Mouse (Mus musculus) Patski (cell line): ENCODE measurements around the gene Aldh1a3. TPM values are rescaled to one million over a fixed set of nuclear protein-coding genes. Genes with fewer than 3 reads are reported as not detected.

Experiments
- ATAC-seq: fragments of 100-300 bp; one replicate; pipeline ENCODE4 v1.8.0; 2021
- CTCF ChIA-PET: fragments of 350-600 bp; sonication (Branson Sonifier 250); formaldehyde crosslinking; loops from one replicate; lab custom pipeline; 2022; ENCODE audit warnings: inconsistent platforms; lab: Charles Lee
- POLR2A ChIA-PET: fragments of 350-600 bp; sonication (Branson Sonifier 250); formaldehyde crosslinking; loops from one replicate; lab custom pipeline; 2022; ENCODE audit warnings: antibody characterized with exemption, inconsistent platforms; lab: Charles Lee
- DNase-seq: peaks from one replicate; pipeline ENCODE4 v3.0.0-alpha.2; 2011; ENCODE audit warnings: low read depth, low spot score
- H3K27me3 ChIP-seq: fragments of 371-371 bp; one replicate; pipeline ENCODE4 v1.5.1; 2021
- CTCF ChIP-seq: fragments of 100-300 bp; IDR thresholded peaks from one replicate; pipeline ENCODE4 v1.5.1; 2021
- in situ Hi-C: fragments of 300-500 bp; cut with MboI; formaldehyde crosslinking; loops from 3 replicates; pipeline ENCODE4 v1.11.1; 2018; ENCODE audit warnings: low pct_unique_long_range_greater_than_20kb, mixed read lengths
- polyA plus RNA-seq: library from polyadenylated mRNA; unstranded; gene quantifications from one replicate; pipeline ENCODE4 v1.2.3, GENCODE M21; 2021

The Aldh1a3 gene
- 0.37 TPM for polyA plus RNA-seq

- ATAC-seq (no peak), DNase-seq (no peak)
- POLR2A ChIA-PET: no interaction called here
- H3K27me3 ChIP-seq: peaks cover 5% of the 10 kb centered on the region
- TF ChIP-seq CTCF: no peak
- in situ Hi-C loops: no loop called here
- CTCF ChIA-PET: interaction anchor here (1.2 to 1.5 kb wide), 3 partner anchors 10 to 20 kb away, joined by 3 to 6 read pairs (median 4); no protein-coding TSS in a partner anchor
These were observed at the start of gene Aldh1a3 for GRCm38 (mm10) chr7:66427437-66428161. TSS of gene Aldh1a3 (minus strand) at chr7:66427517.

- no peak for ATAC-seq
- DNase-seq: no peak
- POLR2A ChIA-PET: no interaction called here
- in situ Hi-C loops: loop anchor here (5.0 kb wide), 1 partner anchor 106 kb away; no protein-coding TSS in a partner anchor
- no peak for TF ChIP-seq CTCF
- CTCF ChIA-PET: no interaction called here
- no peaks in the 10 kb centered on the region for H3K27me3 ChIP-seq
These were observed 49.0 kb upstream of the Aldh1a3 start for GRCm38 (mm10) chr7:66476289-66476688.

DNA sequence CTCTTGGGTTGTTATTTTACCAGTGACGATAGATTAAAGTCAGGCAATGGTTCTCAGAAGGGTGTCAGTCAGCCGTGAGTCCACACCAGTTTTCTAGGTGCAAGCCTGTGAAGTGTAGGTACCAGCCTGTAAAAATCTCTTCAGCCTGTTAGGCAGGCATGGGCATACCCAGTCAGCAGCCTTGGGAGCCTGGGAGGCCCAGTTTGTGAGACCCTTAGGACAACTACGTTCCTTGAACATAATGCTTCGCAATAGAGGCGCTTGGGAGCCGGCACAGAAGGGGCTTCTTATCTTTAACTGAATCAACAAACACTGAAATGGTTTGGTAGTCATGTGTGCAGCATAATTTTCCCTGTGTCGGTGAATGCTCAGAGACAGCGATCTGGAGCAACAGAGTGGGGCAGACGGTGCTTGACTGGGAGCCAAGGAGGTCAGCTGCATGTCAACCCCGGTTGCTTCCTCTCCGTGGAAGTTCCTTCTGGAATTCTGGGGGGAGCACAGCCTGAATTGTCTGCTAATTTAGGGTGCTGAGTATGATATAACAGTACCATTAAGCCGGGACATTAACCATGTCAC is 44.4 kb upstream of the Aldh1a3 start:
- CTCF ChIA-PET: interaction anchor here (1.1 kb wide), 1 partner anchor 11 kb away, joined by 3 read pairs; no protein-coding TSS in a partner anchor
- H3K27me3 ChIP-seq: no peaks in the 10 kb centered on the region
- in situ Hi-C loops: no loop called here
- ATAC-seq (no peak), DNase-seq (no peak)
- TF ChIP-seq CTCF: no peak
- POLR2A ChIA-PET: interaction anchor here (0.6 kb wide), 1 partner anchor 36 kb away, joined by 3 read pairs; no protein-coding TSS in a partner anchor

- TF ChIP-seq CTCF: no peak
- ChIA-PET POLR2A (no interaction called here), CTCF (interaction anchor here (1.7 kb wide), 1 partner anchor 12 kb away, joined by 6 read pairs; no protein-coding TSS in a partner anchor)
- no peak for DNase-seq
- ATAC-seq: no peak
- in situ Hi-C loops: no loop called here
- H3K27me3 ChIP-seq: no peaks in the 10 kb centered on the region
These were observed 39.3 kb upstream of the Aldh1a3 start for GRCm38 (mm10) chr7:66466641-66467040.

DNA sequence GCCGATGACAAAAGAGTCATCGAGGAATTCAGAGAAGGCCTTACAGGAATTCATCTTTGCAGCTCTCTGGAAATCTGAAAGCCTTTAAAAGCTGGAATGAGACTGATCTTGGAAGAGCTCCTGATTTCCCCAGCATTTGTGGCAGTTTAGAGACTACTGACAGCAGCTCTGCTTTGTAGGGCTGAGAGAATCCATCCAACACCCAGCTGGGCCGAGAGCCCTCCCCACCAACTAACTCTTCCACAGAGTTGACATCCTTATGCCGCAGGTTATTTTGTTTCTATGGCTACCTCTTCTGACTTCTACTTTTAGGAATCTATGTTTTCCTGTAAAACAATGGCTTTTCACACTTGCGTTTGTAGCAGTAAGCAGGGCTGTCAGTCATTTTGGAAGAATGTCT is 37.9 kb upstream of the Aldh1a3 start:
- ATAC-seq (no peak), DNase-seq (no peak)
- ChIA-PET CTCF (interaction anchor here (1.5 to 1.7 kb wide), 2 partner anchors 11 to 29 kb away, joined by 3 to 6 read pairs; no protein-coding TSS in a partner anchor), POLR2A (no interaction called here)
- TF ChIP-seq CTCF: no peak
- H3K27me3 ChIP-seq: no peaks in the 10 kb centered on the region
- in situ Hi-C loops: no loop called here

- ATAC-seq: no peak
- H3K27me3 ChIP-seq: no peaks in the 10 kb centered on the region
- no peak for TF ChIP-seq CTCF
- in situ Hi-C loops: no loop called here
- no peak for DNase-seq
- ChIA-PET POLR2A (no interaction called here), CTCF (interaction anchor here (1.0 to 1.2 kb wide), 2 partner anchors 12 to 16 kb away, joined by 3 read pairs; no protein-coding TSS in a partner anchor)
These were observed 35.8 kb upstream of the Aldh1a3 start for GRCm38 (mm10) chr7:66463081-66463480.

- in situ Hi-C loops: no loop called here
- TF ChIP-seq CTCF: no peak
- H3K27me3 ChIP-seq: no peaks in the 10 kb centered on the region
- ATAC-seq: no peak
- POLR2A ChIA-PET: no interaction called here
- no peak for DNase-seq
- CTCF ChIA-PET: no interaction called here
These were observed 24.4 kb upstream of the Aldh1a3 start for GRCm38 (mm10) chr7:66451622-66452295.

DNA sequence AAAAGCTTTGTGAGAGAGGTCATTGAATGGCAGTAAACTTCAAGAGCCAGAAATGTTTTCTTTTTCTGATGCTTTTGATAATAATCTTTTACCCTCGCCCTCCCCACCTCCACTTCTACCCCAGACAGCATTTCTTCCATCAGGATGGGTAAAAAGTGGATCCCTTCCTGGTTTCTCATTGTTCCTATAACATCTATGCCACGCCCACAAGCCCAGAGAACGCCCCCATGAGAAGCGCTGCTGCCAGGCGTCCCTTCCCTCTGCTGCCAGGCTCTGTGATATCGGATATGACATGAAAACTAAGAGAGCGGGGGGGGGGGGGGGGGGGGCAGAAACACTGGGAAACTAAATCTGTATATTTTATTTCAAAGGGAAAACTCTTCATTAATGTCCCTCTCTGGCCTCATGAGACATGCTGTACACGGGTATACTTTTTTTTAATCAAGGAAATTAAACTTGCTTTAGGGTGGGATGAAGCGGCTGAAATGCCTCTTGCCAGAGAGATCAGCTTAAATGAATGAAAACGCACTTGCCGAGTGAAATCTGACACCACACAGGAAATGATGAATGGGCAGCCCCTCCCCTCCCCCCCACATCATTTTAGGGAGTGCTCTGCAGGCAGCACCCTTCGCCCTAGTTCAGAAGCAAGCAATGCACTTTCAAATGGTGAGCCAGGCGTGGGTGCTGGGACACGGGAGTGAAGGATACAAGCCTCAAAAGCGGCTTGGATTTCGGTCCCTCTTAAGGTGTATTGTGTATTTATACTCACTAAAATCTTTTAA is 22.8 kb upstream of the Aldh1a3 start:
- ATAC-seq (no peak), DNase-seq (no peak)
- ChIA-PET CTCF (interaction anchor here (1.0 to 1.3 kb wide), 3 partner anchors 12 to 23 kb away, joined by 3 to 5 read pairs (median 3); no protein-coding TSS in a partner anchor), POLR2A (no interaction called here)
- in situ Hi-C loops: no loop called here
- no peak for TF ChIP-seq CTCF
- H3K27me3 ChIP-seq: no peaks in the 10 kb centered on the region

GRCm38 (mm10) chr7:66448786-66449540 is 21.6 kb upstream of the Aldh1a3 start:
- DNase-seq (no peak), ATAC-seq (no peak)
- in situ Hi-C loops: no loop called here
- H3K27me3 ChIP-seq: no peaks in the 10 kb centered on the region
- TF ChIP-seq CTCF: no peak
- CTCF ChIA-PET: interaction anchor here (1.0 to 1.3 kb wide), 4 partner anchors 8 to 24 kb away, joined by 3 to 5 read pairs (median 3); no protein-coding TSS in a partner anchor
- POLR2A ChIA-PET: interaction anchor here (0.6 kb wide), 1 partner anchor 29 kb away, joined by 3 read pairs; no protein-coding TSS in a partner anchor
